Mouse (Mus musculus): ENCODE data around the gene Rpusd3. TPM values are rescaled to one million over a fixed set of nuclear protein-coding genes. Genes with fewer than 3 reads are reported as not detected.

Gene Rpusd3
- polyA plus RNA-seq, 1 experiment from 2014 or later = 27.7 TPM

DNA sequence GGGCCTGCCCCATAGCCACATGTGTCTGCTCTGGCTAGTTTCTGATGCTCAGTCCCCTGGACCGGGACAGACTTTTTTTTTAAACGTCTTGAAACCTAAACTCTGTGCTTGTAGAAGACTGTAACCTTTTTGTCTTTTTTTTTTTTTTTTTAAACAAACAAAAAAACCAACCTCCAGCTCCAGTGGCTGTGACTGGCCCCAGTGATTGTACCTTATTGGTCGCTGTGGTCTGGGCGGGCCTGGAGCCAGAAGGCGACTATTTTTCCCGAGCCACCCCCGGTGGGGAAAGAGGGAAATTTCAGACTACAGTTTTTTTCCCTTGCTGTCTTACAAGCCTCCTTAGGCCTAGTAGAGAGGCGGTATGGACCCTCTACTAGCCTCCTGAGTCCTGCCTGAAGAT lies 30.2 kb downstream of the Rpusd3 start, which contains the start of gene Ttll3:
TSS of gene Ttll3 (plus strand) at position 301 of the 400 bp plus-strand sequence.
- H3K9me3 ChIP-seq (ENCODE audit: control insufficient read depth, low read length) = no peaks in the 10 kb centered on the region
- no peaks in the 10 kb centered on the region for H3K27me3 ChIP-seq (ENCODE audit: control insufficient read depth, insufficient read depth, low read length)
- H3K4me1 ChIP-seq (ENCODE audit: control insufficient read depth, insufficient read depth, low read length) = peaks cover 5% of the 10 kb centered on the region; the same call in 1 of the 2 replicates
- no peak within 1 kb of the TSS for H3K4me3 ChIP-seq (ENCODE audit: low read depth, low read length)
- peaks cover 30% of the 10 kb centered on the region for H3K36me3 ChIP-seq (ENCODE audit: control insufficient read depth, insufficient read depth, low read length)
- H3K27ac ChIP-seq (ENCODE audit: low read depth, low read length) = no peak within 1 kb of the TSS
- no peak within 1 kb of the TSS for H3K4me2 ChIP-seq (ENCODE audit: low read depth)
- no peak for ATAC-seq (ENCODE audit: insufficient read depth, low FRiP score, low TSS enrichment)
- no peak for DNase-seq (ENCODE audit: low spot score)
- 83% methylated on average over 8 of the region's 8 CpGs for WGBS
- no peak within 1 kb of the TSS for H3K9ac ChIP-seq (ENCODE audit: low read length)

DNA sequence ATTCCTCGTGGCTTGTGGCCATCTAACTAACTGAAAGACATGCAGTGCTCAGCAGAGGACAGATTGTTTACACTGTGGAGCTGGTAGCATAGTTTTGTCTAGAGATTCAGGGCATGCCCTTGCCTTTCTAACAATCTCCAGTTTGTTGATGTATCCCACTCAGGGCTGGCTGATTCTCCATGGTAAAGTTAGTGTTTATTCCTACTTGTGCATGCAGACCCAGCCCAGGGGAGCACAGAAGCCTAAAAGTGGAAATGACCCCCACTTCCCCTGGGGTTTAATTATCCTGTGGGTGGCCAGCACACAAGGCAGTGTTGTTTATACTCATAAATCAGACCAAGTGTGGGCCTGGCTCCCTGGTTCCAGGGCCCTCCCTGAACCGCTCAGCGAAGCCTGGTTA lies 33.1 kb downstream of the Rpusd3 start:
- ATAC-seq (ENCODE audit: insufficient read depth, low FRiP score, low TSS enrichment) (no peak), DNase-seq (ENCODE audit: low spot score) (no peak)
- no peak overlapping the region for H3K4me3 ChIP-seq (ENCODE audit: low read depth, low read length)
- H3K27me3 ChIP-seq (ENCODE audit: control insufficient read depth, insufficient read depth, low read length) = no peaks in the 10 kb centered on the region
- 64% methylated on average over 3 of the region's 3 CpGs for WGBS
- peaks cover 42% of the 10 kb centered on the region for H3K36me3 ChIP-seq (ENCODE audit: control insufficient read depth, insufficient read depth, low read length)
- H3K9ac ChIP-seq (ENCODE audit: low read length) = no peak overlapping the region
- no peaks in the 10 kb centered on the region for H3K9me3 ChIP-seq (ENCODE audit: control insufficient read depth, low read length)
- no peaks in the 10 kb centered on the region for H3K4me1 ChIP-seq (ENCODE audit: control insufficient read depth, insufficient read depth, low read length)
- no peak overlapping the region for H3K27ac ChIP-seq (ENCODE audit: low read depth, low read length)
- H3K4me2 ChIP-seq (ENCODE audit: low read depth) = no peak overlapping the region

DNA sequence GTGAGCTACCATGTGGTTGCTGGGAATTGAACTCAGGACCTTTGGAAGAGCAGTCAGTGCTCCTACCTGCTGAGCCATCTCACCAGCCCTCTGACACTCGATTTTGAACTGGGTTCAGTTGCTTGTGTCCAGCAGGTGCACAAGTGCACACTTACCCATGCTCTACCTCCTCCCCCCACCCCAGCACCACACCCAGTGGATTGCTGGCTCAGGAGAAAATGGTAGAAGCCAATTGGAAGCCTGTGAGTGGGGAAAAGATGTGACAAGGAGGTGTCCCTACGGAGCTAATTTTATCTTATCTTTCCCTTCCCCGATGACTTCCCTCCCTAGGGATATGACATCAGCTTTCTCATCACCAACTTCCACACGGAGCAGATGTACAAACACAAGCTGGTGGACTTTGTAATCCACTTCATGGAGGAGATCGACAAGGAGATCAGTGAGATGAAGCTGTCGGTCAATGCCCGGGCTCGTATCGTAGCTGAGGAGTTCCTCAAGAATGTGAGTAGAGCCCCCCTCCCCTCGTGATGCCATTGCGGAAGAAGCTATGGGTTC lies 33.9 kb downstream of the Rpusd3 start:
- no peaks in the 10 kb centered on the region for H3K9me3 ChIP-seq (ENCODE audit: control insufficient read depth, low read length)
- no peak overlapping the region for H3K4me2 ChIP-seq (ENCODE audit: low read depth)
- DNase-seq (ENCODE audit: low spot score) = no peak
- WGBS = 92% methylated on average over 11 of the region's 11 CpGs
- no peak overlapping the region for H3K27ac ChIP-seq (ENCODE audit: low read depth, low read length)
- no peaks in the 10 kb centered on the region for H3K27me3 ChIP-seq (ENCODE audit: control insufficient read depth, insufficient read depth, low read length)
- no peaks in the 10 kb centered on the region for H3K4me1 ChIP-seq (ENCODE audit: control insufficient read depth, insufficient read depth, low read length)
- H3K4me3 ChIP-seq (ENCODE audit: low read depth, low read length) = no peak overlapping the region
- H3K36me3 ChIP-seq (ENCODE audit: control insufficient read depth, insufficient read depth, low read length) = peaks cover 42% of the 10 kb centered on the region
- no peak for ATAC-seq (ENCODE audit: insufficient read depth, low FRiP score, low TSS enrichment)
- H3K9ac ChIP-seq (ENCODE audit: low read length) = no peak overlapping the region

DNA sequence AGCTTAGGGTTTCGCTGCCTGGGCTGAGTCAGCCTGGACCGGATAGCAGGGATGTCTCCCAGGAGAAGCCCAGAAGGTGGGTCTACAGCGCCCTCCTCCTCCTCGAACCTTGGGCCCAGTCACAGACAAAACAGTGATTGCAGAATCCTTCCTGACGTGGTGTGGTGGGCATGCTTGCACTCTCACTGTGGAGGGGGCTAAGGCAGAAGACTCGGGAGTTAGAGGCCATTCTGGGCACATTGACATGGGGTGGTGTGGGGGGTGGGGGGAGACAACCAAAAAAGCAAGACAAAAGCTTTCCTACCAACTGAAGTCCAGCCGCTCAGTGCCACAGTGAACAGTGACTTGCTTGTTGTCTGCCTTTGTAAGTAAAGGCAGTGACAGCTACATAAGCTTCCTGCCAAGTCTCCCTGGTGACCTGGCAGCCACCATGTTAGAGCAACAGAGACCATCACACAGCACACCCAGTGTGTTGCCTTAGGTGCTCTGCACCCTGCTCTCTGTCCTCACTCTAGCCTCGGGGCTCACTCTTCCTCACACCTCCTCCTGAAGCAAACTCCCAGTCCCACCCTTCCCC lies 34.7 kb downstream of the Rpusd3 start:
- H3K36me3 ChIP-seq (ENCODE audit: control insufficient read depth, insufficient read depth, low read length) = peaks cover 37% of the 10 kb centered on the region
- ATAC-seq (ENCODE audit: insufficient read depth, low FRiP score, low TSS enrichment) = no peak

GRCm38 (mm10) chr6:113380480-113380879 lies 38.7 kb downstream of the Rpusd3 start:
- ATAC-seq (ENCODE audit: insufficient read depth, low FRiP score, low TSS enrichment) (no peak), DNase-seq (ENCODE audit: low spot score) (no peak)
- Histone ChIP-seq H3K9me3 (ENCODE audit: control insufficient read depth, low read length) (no peaks in the 10 kb centered on the region), H3K36me3 (ENCODE audit: control insufficient read depth, insufficient read depth, low read length) (peaks cover 21% of the 10 kb centered on the region), H3K27me3 (ENCODE audit: control insufficient read depth, insufficient read depth, low read length) (no peaks in the 10 kb centered on the region), H3K4me2 (ENCODE audit: low read depth) (no peak overlapping the region), H3K9ac (ENCODE audit: low read length) (no peak overlapping the region), H3K4me3 (ENCODE audit: low read depth, low read length) (no peak overlapping the region; the same call in 1 of the 2 replicates), H3K4me1 (ENCODE audit: control insufficient read depth, insufficient read depth, low read length) (peaks cover 10% of the 10 kb centered on the region), H3K27ac (ENCODE audit: low read depth, low read length) (no peak overlapping the region)
- WGBS = 94% methylated on average over 11 of the region's 11 CpGs

More for the DNA sequence above, 34.7 kb downstream of the Rpusd3 start:
- Histone ChIP-seq H3K4me2 (ENCODE audit: low read depth) (no peak overlapping the region), H3K4me1 (ENCODE audit: control insufficient read depth, insufficient read depth, low read length) (no peaks in the 10 kb centered on the region), H3K27ac (ENCODE audit: low read depth, low read length) (no peak overlapping the region), H3K27me3 (ENCODE audit: control insufficient read depth, insufficient read depth, low read length) (no peaks in the 10 kb centered on the region), H3K4me3 (ENCODE audit: low read depth, low read length) (no peak overlapping the region), H3K9ac (ENCODE audit: low read length) (no peak overlapping the region), H3K9me3 (ENCODE audit: control insufficient read depth, low read length) (no peaks in the 10 kb centered on the region)
- DNase-seq (ENCODE audit: low spot score) = no peak
- 94% methylated on average over 8 of the region's 8 CpGs for WGBS

- H3K27ac ChIP-seq (ENCODE audit: low read depth, low read length) = no peak overlapping the region
- no peak overlapping the region for H3K9ac ChIP-seq (ENCODE audit: low read length)
- H3K27me3 ChIP-seq (ENCODE audit: control insufficient read depth, insufficient read depth, low read length) = no peaks in the 10 kb centered on the region
- 86% methylated on average over 6 of the region's 6 CpGs for WGBS
- DNase-seq (ENCODE audit: low spot score) (no peak), ATAC-seq (ENCODE audit: insufficient read depth, low FRiP score, low TSS enrichment) (no peak)
- peak overlapping the region; percentile 100 for H3K4me3 ChIP-seq (ENCODE audit: low read depth, low read length)
- H3K4me2 ChIP-seq (ENCODE audit: low read depth) = peak overlapping the region; percentile 94
- H3K4me1 ChIP-seq (ENCODE audit: control insufficient read depth, insufficient read depth, low read length) = peaks cover 10% of the 10 kb centered on the region
- no peaks in the 10 kb centered on the region for H3K9me3 ChIP-seq (ENCODE audit: control insufficient read depth, low read length)
- peaks cover 17% of the 10 kb centered on the region for H3K36me3 ChIP-seq (ENCODE audit: control insufficient read depth, insufficient read depth, low read length)
Observed at GRCm38 (mm10) chr6:113379246-113379645, 39.9 kb downstream of the Rpusd3 start.

DNA sequence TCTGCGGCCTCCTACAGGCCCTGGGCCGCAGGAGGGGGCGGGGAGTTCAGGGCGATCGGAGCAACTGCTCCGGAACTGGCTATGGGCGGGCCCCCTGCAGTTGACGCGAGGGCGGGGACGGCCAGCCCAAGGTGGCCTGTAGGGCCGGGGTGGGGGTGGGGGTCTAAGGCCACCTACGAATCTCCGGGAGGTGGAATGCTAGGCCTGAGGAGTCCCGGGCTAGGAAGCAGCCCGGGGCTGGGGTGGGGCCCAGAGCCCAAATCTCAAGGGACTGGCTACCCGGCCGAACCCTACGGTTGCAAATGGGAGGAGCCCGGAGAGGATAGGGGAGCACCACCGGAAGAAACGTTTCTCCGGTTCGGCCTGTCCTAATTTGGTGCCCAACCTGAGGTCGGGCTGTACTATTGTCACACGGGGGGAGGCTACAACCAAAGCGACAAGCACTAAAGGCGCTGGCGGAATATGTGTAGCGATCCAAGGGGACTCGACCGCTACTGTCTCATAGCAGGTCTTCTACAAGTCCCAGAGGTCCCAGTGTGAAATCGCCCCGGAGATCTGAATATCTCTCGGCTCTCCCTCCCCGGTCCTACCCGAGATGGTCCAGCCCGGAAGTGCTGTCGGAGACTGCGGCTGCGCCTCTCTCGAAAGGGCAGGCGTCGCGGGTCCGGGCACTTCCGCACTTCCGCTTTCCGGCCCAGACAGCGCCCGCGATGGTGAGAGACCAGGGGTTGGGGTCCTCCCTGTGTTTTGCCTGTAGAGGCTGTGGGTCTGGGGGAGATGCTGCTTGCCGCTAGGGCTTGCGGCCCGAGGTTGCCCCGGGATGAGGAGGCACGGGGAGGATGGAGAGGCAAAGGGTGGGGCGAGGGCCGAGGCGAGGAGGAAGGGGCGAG lies 41.4 kb downstream of the Rpusd3 start, which contains the start of the genes Tada3 and Arpc4:
TSS of gene Tada3 (minus strand) at position 388 of the 890 bp plus-strand sequence.
TSS of gene Arpc4 (plus strand) at position 620 of the 890 bp plus-strand sequence.
- Histone ChIP-seq H3K9ac (ENCODE audit: low read length) (peak within 1 kb of the TSS; percentile 92), H3K9me3 (ENCODE audit: control insufficient read depth, low read length) (no peaks in the 10 kb centered on the region), H3K4me2 (ENCODE audit: low read depth) (peak within 1 kb of the TSS; percentile 94), H3K4me1 (ENCODE audit: control insufficient read depth, insufficient read depth, low read length) (peaks cover 10% of the 10 kb centered on the region), H3K4me3 (ENCODE audit: low read depth, low read length) (peak within 1 kb of the TSS; percentile 100), H3K27me3 (ENCODE audit: control insufficient read depth, insufficient read depth, low read length) (no peaks in the 10 kb centered on the region), H3K27ac (ENCODE audit: low read depth, low read length) (peak within 1 kb of the TSS; percentile 55), H3K36me3 (ENCODE audit: control insufficient read depth, insufficient read depth, low read length) (peaks cover 13% of the 10 kb centered on the region)
- DNase-seq (ENCODE audit: low spot score) (peak; percentile 94), ATAC-seq (ENCODE audit: insufficient read depth, low FRiP score, low TSS enrichment) (peak; percentile 92)
- under 1% methylated on average over 58 of the region's 61 CpGs for WGBS

DNA sequence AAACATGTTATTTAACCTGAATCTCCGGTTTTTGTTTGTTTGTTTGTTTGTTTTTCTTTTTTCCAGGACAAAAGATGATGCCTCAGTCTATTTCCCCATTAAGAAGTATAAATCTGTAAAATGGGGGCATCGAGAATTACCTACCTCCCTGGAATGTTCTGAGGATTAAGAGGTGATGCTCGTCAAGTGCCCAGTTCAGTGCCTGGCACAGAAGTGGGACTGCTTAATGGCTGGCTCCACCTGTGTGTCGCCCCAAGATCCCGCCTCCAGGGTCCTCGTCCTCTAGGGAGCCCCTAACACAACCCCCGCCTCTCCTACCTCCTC lies 42.0 kb downstream of the Rpusd3 start:
- no peak for ATAC-seq (ENCODE audit: insufficient read depth, low FRiP score, low TSS enrichment)
- peak overlapping the region; percentile 92 for H3K9ac ChIP-seq (ENCODE audit: low read length)
- H3K27ac ChIP-seq (ENCODE audit: low read depth, low read length) = peak overlapping the region; percentile 55
- H3K36me3 ChIP-seq (ENCODE audit: control insufficient read depth, insufficient read depth, low read length) = peaks cover 13% of the 10 kb centered on the region
- H3K4me1 ChIP-seq (ENCODE audit: control insufficient read depth, insufficient read depth, low read length) = peaks cover 10% of the 10 kb centered on the region
- peak overlapping the region; percentile 94 for H3K4me2 ChIP-seq (ENCODE audit: low read depth)
- WGBS = 7% methylated on average over 7 of the region's 7 CpGs
- H3K4me3 ChIP-seq (ENCODE audit: low read depth, low read length) = peak overlapping the region; percentile 100
- H3K27me3 ChIP-seq (ENCODE audit: control insufficient read depth, insufficient read depth, low read length) = no peaks in the 10 kb centered on the region
- DNase-seq (ENCODE audit: low spot score) = no peak
- H3K9me3 ChIP-seq (ENCODE audit: control insufficient read depth, low read length) = no peaks in the 10 kb centered on the region
